Mouse (Mus musculus) layer of hippocampus, postnatal 25 days (tissue): ENCODE measurements around the gene Cep295nl. TPM values are rescaled to one million over a fixed set of nuclear protein-coding genes. Genes with fewer than 3 reads are reported as not detected.
A peak's percentile ranks its signal among the peaks of the same experiment; 100 is the strongest.
"Not testable (repeated sequence)": the region's sequence is repeated elsewhere in the genome, so short reads cannot be mapped to it uniquely, and the experiment has no call there.

Experiments used
- DNase-seq, 2 experiments: peaks; one replicate each; pipeline ENCODE4 v3.0.0; 2022; ENCODE audit warnings: mixed read lengths in 2 of 2, low spot score in 1 of 2; ENCODE audit errors: extremely low spot score in 1 of 2
- total RNA-seq, 2 experiments: library from RNA; stranded (reverse); gene quantifications; 2 replicates each; pipeline ENCODE4 v1.2.3; 2021

Gene Cep295nl
- total RNA-seq, 2 experiments from 2014 or later: 0.57 to 0.99 TPM

GRCm38 (mm10) chr11:118324541-118324940, 17.8 kb downstream of the Cep295nl start:
- DNase-seq: no peak

GRCm38 (mm10) chr11:118323974-118324373, 18.3 kb downstream of the Cep295nl start:
- DNase-seq: no peak

- no peak for DNase-seq
Observed at GRCm38 (mm10) chr11:118322647-118323046, 19.7 kb downstream of the Cep295nl start.

GRCm38 (mm10) chr11:118321971-118322370, 20.3 kb downstream of the Cep295nl start:
- DNase-seq: no peak

- peak in 1 of 2 experiments; percentile 35 for DNase-seq
Observed at GRCm38 (mm10) chr11:118321500-118321899, 20.8 kb downstream of the Cep295nl start.

- DNase-seq: peak in 1 of 2 experiments; percentile 47
Observed at GRCm38 (mm10) chr11:118318678-118319077, 23.6 kb downstream of the Cep295nl start.

GRCm38 (mm10) chr11:118317129-118317528, 25.2 kb downstream of the Cep295nl start:
- peak in 1 of 2 experiments; percentile 50 for DNase-seq

GRCm38 (mm10) chr11:118316231-118316806, 26.0 kb downstream of the Cep295nl start:
- DNase-seq: no peak

- DNase-seq: no peak
Observed at GRCm38 (mm10) chr11:118312132-118312723, 30.1 kb downstream of the Cep295nl start.

- DNase-seq: not testable (repeated sequence)
Observed at GRCm38 (mm10) chr11:118307962-118308361, 34.3 kb downstream of the Cep295nl start.

- DNase-seq: not testable (repeated sequence)
Observed at GRCm38 (mm10) chr11:118303959-118304358, 38.3 kb downstream of the Cep295nl start.

- no peak for DNase-seq
Observed at GRCm38 (mm10) chr11:118298810-118299209, 43.5 kb downstream of the Cep295nl start.

- DNase-seq: no peak
Observed at GRCm38 (mm10) chr11:118297967-118298366, 44.3 kb downstream of the Cep295nl start.

- DNase-seq: no peak
Observed at GRCm38 (mm10) chr11:118295026-118295425, 47.3 kb downstream of the Cep295nl start.

- no peak for DNase-seq
Observed at GRCm38 (mm10) chr11:118292671-118293070, 49.6 kb downstream of the Cep295nl start.

GRCm38 (mm10) chr11:118289999-118290889, 52.1 kb downstream of the Cep295nl start, which contains the start of gene Usp36:
Gene Usp36 (minus strand): TSS chr11:118290244.
- DNase-seq: peak; percentile 99 to 100

GRCm38 (mm10) chr11:118289562-118289961, 52.7 kb downstream of the Cep295nl start:
- no peak for DNase-seq

- DNase-seq: no peak
Observed at GRCm38 (mm10) chr11:118289037-118289511, 53.2 kb downstream of the Cep295nl start.

- DNase-seq: no peak
Observed at GRCm38 (mm10) chr11:118287573-118287972, 54.7 kb downstream of the Cep295nl start.

- no peak for DNase-seq
Observed at GRCm38 (mm10) chr11:118286434-118286833, 55.9 kb downstream of the Cep295nl start.

- no peak for DNase-seq
Observed at GRCm38 (mm10) chr11:118285791-118286190, 56.5 kb downstream of the Cep295nl start.
